Mouse (Mus musculus) midbrain, postnatal 0 days (tissue): ENCODE measurements around the gene Sgtb. TPM values are rescaled to one million over a fixed set of nuclear protein-coding genes. Genes with fewer than 3 reads are reported as not detected.

ENCODE experiments used
- ATAC-seq: fragments of 200-750 bp; cut with Nextera tagmentation; 2 replicates; pipeline ENCODE4 v1.8.0; 2017; ENCODE audit warnings: moderate number of reproducible peaks, mild to moderate bottlenecking, moderate TSS enrichment, moderate library complexity; ENCODE audit not compliant: low FRiP score
- DNase-seq: peaks from one replicate; pipeline ENCODE4 v3.0.0-alpha.2; 2015; ENCODE audit warnings: low spot score
- H3K27ac ChIP-seq: fragments of 300-500 bp; sonication (generic); 2 replicates; pipeline ENCODE4 v1.5.1; 2014; ENCODE audit warnings: low read depth, mild to moderate bottlenecking, low read length, mixed read lengths
- H3K27me3 ChIP-seq: fragments of 300-500 bp; sonication (generic); 2 replicates; pipeline ENCODE4 v1.6.1; 2014; ENCODE audit warnings: low read length, control low read depth, mixed read lengths; ENCODE audit not compliant: insufficient read depth
- H3K36me3 ChIP-seq: fragments of 300-500 bp; sonication (generic); 2 replicates; pipeline ENCODE4 v1.6.1; 2014; ENCODE audit warnings: low read length, control low read depth, mixed read lengths; ENCODE audit not compliant: insufficient read depth
- H3K4me1 ChIP-seq: fragments of 300-500 bp; sonication (generic); 2 replicates; pipeline ENCODE4 v1.6.1; 2014; ENCODE audit warnings: mild to moderate bottlenecking, control low read depth, antibody characterized with exemption, low read length, mixed read lengths; ENCODE audit not compliant: insufficient read depth
- H3K4me2 ChIP-seq: fragments of 300-500 bp; sonication (generic); 2 replicates; pipeline ENCODE4 v1.6.1; 2014; ENCODE audit warnings: low read depth, mild to moderate bottlenecking, low read length, mixed read lengths; ENCODE audit not compliant: poor library complexity, severe bottlenecking
- H3K4me3 ChIP-seq: fragments of 300-500 bp; sonication (generic); 2 replicates; pipeline ENCODE4 v1.5.1; 2014; ENCODE audit warnings: low read depth, mild to moderate bottlenecking, low read length, moderate library complexity
- H3K9ac ChIP-seq: fragments of 300-500 bp; sonication (generic); replicated peaks from 2 replicates; pipeline ENCODE4 v1.6.1; 2014; ENCODE audit warnings: mild to moderate bottlenecking, low read length, moderate library complexity, mixed read lengths; ENCODE audit not compliant: poor library complexity, severe bottlenecking
- H3K9me3 ChIP-seq: fragments of 300-500 bp; sonication (generic); 2 replicates; pipeline ENCODE4 v1.6.1; 2016; ENCODE audit warnings: low read length, control low read depth
- CTCF ChIP-seq: IDR thresholded peaks from 2 replicates; pipeline ENCODE4 v1.5.1; 2016; ENCODE audit warnings: antibody characterized with exemption, mild to moderate bottlenecking
- WGBS: fragments of 180-500 bp; shearing (Covaris S2); extraction: QIAGEN DNeasy Blood & Tissue Kit; methylation state at CpG from one replicate; pipeline ENCODE4 v1.1.7; 2014; 5-methylcytosine and 5-hydroxymethylcytosine counted together
- polyA plus RNA-seq: library from polyadenylated mRNA; unstranded; fragments of >200 nt; fragmentation: Nextera tagmentation; extraction: Ambion mirVana; gene quantifications from 2 replicates; pipeline ENCODE4 v1.2.1, GENCODE M21; 2015
- total RNA-seq: library from RNA; depleted of rRNA; stranded (reverse); fragments of >200 nt; gene quantifications from 2 replicates; pipeline ENCODE4 v1.2.3, GENCODE M21; 2014

The Sgtb gene
- total and polyA plus RNA-seq, 2 experiments from 2014 or later: 19.8 to 33.0 TPM

DNA sequence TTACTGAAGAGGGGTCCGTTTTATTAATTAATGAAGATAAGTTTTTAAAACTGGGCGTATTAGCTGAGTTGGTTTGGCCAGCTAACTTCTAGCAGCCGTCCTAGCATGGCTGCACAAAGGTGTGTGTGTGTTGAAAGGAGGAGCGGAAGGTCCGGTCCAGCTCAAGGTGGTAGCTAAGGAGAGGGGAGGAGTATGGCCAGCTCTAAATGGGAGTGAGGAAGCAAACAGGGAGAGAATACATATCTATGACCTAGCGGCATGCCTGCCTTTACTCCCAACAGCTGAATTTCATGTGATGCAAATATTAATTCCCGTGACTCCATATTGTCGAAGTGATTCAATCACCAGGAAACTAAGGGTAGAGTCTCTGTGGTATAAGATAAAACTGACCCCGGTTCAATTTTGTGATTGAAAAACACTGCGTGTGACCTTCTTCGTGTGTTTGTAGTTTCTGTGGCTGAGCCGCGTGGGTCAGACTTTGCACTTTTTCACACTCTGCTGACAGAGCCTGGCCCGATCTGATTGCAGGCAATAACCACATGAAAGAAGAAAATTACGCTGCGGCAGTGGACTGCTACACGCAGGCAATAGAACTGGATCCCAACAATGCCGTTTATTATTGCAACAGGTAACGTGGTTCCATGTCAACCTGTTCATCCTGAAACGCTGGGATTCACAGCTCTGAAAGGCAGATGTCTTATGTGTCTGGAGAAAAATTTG is 14.3 kb downstream of the Sgtb start:
- no peaks in the 10 kb centered on the region for H3K27me3 ChIP-seq
- no peak overlapping the region for H3K9ac ChIP-seq
- peaks cover 27% of the 10 kb centered on the region for H3K36me3 ChIP-seq
- DNase-seq (no peak), ATAC-seq (no peak)
- H3K4me3 ChIP-seq: no peak overlapping the region
- WGBS: 92% methylated on average over 20 of the region's 20 CpGs
- no peak overlapping the region for H3K4me2 ChIP-seq
- TF ChIP-seq CTCF: no peak
- H3K27ac ChIP-seq: no peak overlapping the region
- H3K9me3 ChIP-seq: no peaks in the 10 kb centered on the region
- no peaks in the 10 kb centered on the region for H3K4me1 ChIP-seq

DNA sequence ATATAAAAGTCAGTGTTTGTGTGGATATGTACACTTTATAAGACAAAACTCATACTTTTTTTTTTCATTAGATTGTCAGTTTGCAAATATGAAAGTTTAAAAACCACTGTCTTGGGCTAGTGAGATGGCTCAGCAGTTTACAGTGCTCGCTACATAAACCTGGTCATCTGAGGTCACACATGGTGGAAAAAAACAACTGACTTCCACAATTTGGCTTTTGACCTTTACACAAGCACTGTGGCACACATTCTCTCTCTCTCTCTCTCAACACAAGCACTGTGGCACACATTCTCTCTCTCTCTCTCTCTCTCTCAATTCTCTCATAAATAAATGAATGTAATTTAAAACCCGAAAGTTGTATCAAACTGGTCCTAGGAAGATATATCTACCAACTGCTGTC is 23.0 kb downstream of the Sgtb start:
- no peak for TF ChIP-seq CTCF
- Histone ChIP-seq H3K4me2 (no peak overlapping the region), H3K27me3 (no peaks in the 10 kb centered on the region), H3K4me3 (no peak overlapping the region), H3K9me3 (no peaks in the 10 kb centered on the region), H3K9ac (no peak overlapping the region), H3K4me1 (no peaks in the 10 kb centered on the region), H3K36me3 (peaks cover 47% of the 10 kb centered on the region), H3K27ac (no peak overlapping the region)
- 96% methylated on average over 2 of the region's 2 CpGs for WGBS
- DNase-seq: no peak
- no peak for ATAC-seq

DNA sequence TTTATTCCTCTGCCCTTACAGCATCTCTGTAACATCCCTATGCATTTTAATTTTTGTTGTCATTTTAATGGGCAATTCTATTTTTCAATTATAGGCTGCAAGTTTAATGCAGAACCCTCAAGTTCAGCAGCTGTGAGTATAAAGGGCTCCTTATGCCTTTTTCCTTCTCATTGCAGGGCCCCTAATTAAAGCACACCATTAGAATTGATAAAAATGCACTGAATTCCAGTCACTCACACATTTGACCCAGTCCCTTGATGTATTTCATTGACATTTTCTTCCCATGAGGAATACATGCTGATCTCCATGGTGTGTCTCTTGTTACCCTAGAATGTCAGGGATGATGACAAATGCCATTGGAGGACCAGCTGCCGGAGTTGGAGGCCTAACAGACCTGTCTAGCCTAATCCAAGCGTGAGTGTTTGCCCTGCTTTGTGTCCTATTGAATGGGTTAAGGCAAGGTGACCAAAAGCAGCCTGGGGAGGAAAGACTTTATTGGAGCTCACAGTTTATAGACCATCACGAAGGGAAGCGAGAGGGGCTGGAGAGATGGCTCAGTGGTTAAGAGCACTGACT is 25.1 kb downstream of the Sgtb start:
- DNase-seq (no peak), ATAC-seq (no peak)
- no peak overlapping the region for H3K4me2 ChIP-seq
- no peak overlapping the region for H3K9ac ChIP-seq
- H3K4me3 ChIP-seq: no peak overlapping the region
- 64% methylated on average over 4 of the region's 4 CpGs for WGBS
- peaks cover 43% of the 10 kb centered on the region for H3K36me3 ChIP-seq
- TF ChIP-seq CTCF: no peak
- no peaks in the 10 kb centered on the region for H3K27me3 ChIP-seq
- H3K9me3 ChIP-seq: no peaks in the 10 kb centered on the region
- no peaks in the 10 kb centered on the region for H3K4me1 ChIP-seq
- no peak overlapping the region for H3K27ac ChIP-seq

GRCm38 (mm10) chr13:104139369-104140209 is 30.0 kb downstream of the Sgtb start:
- Histone ChIP-seq H3K4me1 (no peaks in the 10 kb centered on the region), H3K9me3 (no peaks in the 10 kb centered on the region), H3K36me3 (peaks cover 47% of the 10 kb centered on the region), H3K4me2 (no peak overlapping the region), H3K9ac (no peak overlapping the region), H3K27me3 (no peaks in the 10 kb centered on the region), H3K27ac (no peak overlapping the region), H3K4me3 (no peak overlapping the region)
- ATAC-seq: peak; percentile 78
- peak; percentile 84 for DNase-seq
- peak; percentile 90 for TF ChIP-seq CTCF
- 48% methylated on average over 13 of the region's 13 CpGs for WGBS

DNA sequence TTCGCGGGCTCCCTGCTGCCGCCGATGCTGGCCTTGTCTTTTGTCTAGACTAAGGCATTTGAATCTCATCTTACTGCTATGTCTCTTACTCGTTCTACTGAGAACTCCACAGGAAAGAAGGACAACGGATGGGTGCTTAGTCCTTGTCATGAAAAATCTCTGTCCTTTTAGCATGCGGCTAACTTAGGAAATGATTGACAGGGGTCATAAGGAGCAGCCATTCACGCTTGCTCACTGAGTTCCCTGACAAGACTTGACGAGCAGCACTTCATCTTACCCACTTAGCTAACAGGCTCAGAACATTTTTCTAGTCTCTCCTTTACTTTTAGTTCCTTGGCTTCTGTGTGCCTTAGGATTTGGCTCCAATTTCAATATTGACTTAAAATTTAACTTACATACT is 35.3 kb downstream of the Sgtb start:
- Histone ChIP-seq H3K9ac (no peak overlapping the region), H3K4me1 (no peaks in the 10 kb centered on the region), H3K36me3 (peaks cover 60% of the 10 kb centered on the region), H3K27ac (no peak overlapping the region), H3K4me2 (no peak overlapping the region), H3K27me3 (no peaks in the 10 kb centered on the region), H3K4me3 (no peak overlapping the region), H3K9me3 (no peaks in the 10 kb centered on the region)
- no peak for ATAC-seq
- 81% methylated on average over 9 of the region's 9 CpGs for WGBS
- TF ChIP-seq CTCF: no peak
- DNase-seq: no peak

DNA sequence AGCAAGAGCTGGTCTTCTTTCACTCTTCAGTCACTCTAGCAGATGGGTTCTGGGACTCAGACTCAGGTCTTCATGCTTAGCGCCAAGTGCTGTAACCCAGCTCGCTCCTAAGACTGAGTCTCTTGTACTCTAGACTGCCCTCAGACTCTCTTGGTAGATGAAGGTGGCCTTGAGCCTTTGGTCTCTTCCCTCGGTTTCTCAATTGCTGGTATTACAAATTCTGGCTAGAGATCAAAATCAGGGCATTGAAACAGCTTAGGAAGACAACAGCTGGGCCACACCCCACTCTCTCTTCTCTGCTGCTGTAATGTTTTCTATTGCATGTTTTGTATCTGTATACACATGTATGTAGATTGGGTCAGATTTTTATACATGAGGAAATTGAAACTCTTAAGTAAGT is 36.1 kb downstream of the Sgtb start:
- no peak overlapping the region for H3K9ac ChIP-seq
- no peaks in the 10 kb centered on the region for H3K9me3 ChIP-seq
- peaks cover 57% of the 10 kb centered on the region for H3K36me3 ChIP-seq
- ATAC-seq (no peak), DNase-seq (no peak)
- H3K4me3 ChIP-seq: no peak overlapping the region
- no peak overlapping the region for H3K4me2 ChIP-seq
- 95% methylated on average over 3 of the region's 3 CpGs for WGBS
- H3K4me1 ChIP-seq: no peaks in the 10 kb centered on the region
- no peak for TF ChIP-seq CTCF
- no peak overlapping the region for H3K27ac ChIP-seq
- H3K27me3 ChIP-seq: no peaks in the 10 kb centered on the region
